Mouse (Mus musculus) embryonic facial prominence, embryonic 12.5 days (tissue): Measurements from ENCODE around the gene Pgpep1. TPM values are rescaled to one million over a fixed set of nuclear protein-coding genes. Genes with fewer than 3 reads are reported as not detected.

ENCODE experiments used
- ATAC-seq: fragments of 200-750 bp; cut with Nextera tagmentation; 2 replicates; pipeline ENCODE4 v1.8.0; 2017; ENCODE audit not compliant: insufficient number of reproducible peaks, insufficient read depth, low FRiP score, low TSS enrichment
- H3K27ac ChIP-seq: fragments of 300-500 bp; sonication (generic); 2 replicates; pipeline ENCODE4 v1.5.1; 2016; ENCODE audit warnings: mild to moderate bottlenecking
- H3K27me3 ChIP-seq: fragments of 300-500 bp; sonication (generic); 2 replicates; pipeline ENCODE4 v1.6.1; 2016; ENCODE audit warnings: mild to moderate bottlenecking, moderate library complexity
- H3K36me3 ChIP-seq: fragments of 300-500 bp; sonication (generic); 2 replicates; pipeline ENCODE4 v1.6.1; 2016; ENCODE audit warnings: mild to moderate bottlenecking
- H3K4me1 ChIP-seq: fragments of 300-500 bp; sonication (generic); 2 replicates; pipeline ENCODE4 v1.6.1; 2016
- H3K4me2 ChIP-seq: fragments of 300-500 bp; sonication (generic); replicated peaks from 2 replicates; pipeline ENCODE4 v1.6.1; 2016; ENCODE audit warnings: mild to moderate bottlenecking, moderate library complexity
- H3K4me3 ChIP-seq: fragments of 300-500 bp; sonication (generic); 2 replicates; pipeline ENCODE4 v1.5.1; 2016; ENCODE audit warnings: mild to moderate bottlenecking
- H3K9ac ChIP-seq: fragments of 300-500 bp; sonication (generic); 2 replicates; pipeline ENCODE4 v1.6.1; 2016; ENCODE audit warnings: mild to moderate bottlenecking, moderate library complexity
- H3K9me3 ChIP-seq: fragments of 300-500 bp; sonication (generic); 2 replicates; pipeline ENCODE4 v1.6.1; 2016; ENCODE audit warnings: mild to moderate bottlenecking, moderate library complexity
- WGBS: fragments of 180-500 bp; shearing (Covaris S2); methylation state at CpG from one replicate; pipeline ENCODE4 v1.1.7; 2016; 5-methylcytosine and 5-hydroxymethylcytosine counted together
- polyA plus RNA-seq: library from polyadenylated mRNA; unstranded; fragments of >200 nt; fragmentation: Nextera tagmentation; extraction: Ambion mirVana; gene quantifications from 2 replicates; pipeline ENCODE4 v1.2.1, GENCODE M21; 2016

Pgpep1 gene
- polyA plus RNA-seq, 1 experiment from 2014 or later, result 59.5 TPM

GRCm38 (mm10) chr8:70611849-70612248 is 48.3 kb downstream of the Pgpep1 start:
- H3K27me3 ChIP-seq, result no peaks in the 10 kb centered on the region
- peak overlapping the region; percentile 98 for H3K27ac ChIP-seq
- under 1% methylated on average over 6 of the region's 6 CpGs for WGBS

GRCm38 (mm10) chr8:70610796-70611771 is 49.1 kb downstream of the Pgpep1 start:
- peaks cover 40% of the 10 kb centered on the region for H3K4me1 ChIP-seq
- ATAC-seq, result no peak

More at GRCm38 (mm10) chr8:70611849-70612248, 48.3 kb downstream of the Pgpep1 start:
- Histone ChIP-seq H3K9me3 (no peaks in the 10 kb centered on the region), H3K9ac (peak overlapping the region; percentile 60; the same call in 1 of the 2 replicates), H3K36me3 (no peaks in the 10 kb centered on the region), H3K4me2 (peak overlapping the region; percentile 87), H3K4me3 (peak overlapping the region; percentile 44), H3K4me1 (peaks cover 34% of the 10 kb centered on the region)
- ATAC-seq, result no peak

GRCm38 (mm10) chr8:70609849-70610795 is 50.1 kb downstream of the Pgpep1 start:
- ATAC-seq, result peak; percentile 49
- peak overlapping the region; percentile 44 for H3K4me3 ChIP-seq
- peak overlapping the region; percentile 87 for H3K4me2 ChIP-seq
- H3K36me3 ChIP-seq, result no peaks in the 10 kb centered on the region
- peaks cover 40% of the 10 kb centered on the region for H3K4me1 ChIP-seq
- no peaks in the 10 kb centered on the region for H3K9me3 ChIP-seq
- peak overlapping the region; percentile 53 for H3K9ac ChIP-seq
- H3K27ac ChIP-seq, result peak overlapping the region; percentile 98
- 1% methylated on average over 43 of the region's 45 CpGs for WGBS
- H3K27me3 ChIP-seq, result no peaks in the 10 kb centered on the region

More at GRCm38 (mm10) chr8:70610796-70611771, 49.1 kb downstream of the Pgpep1 start:
- under 1% methylated on average over 54 of the region's 54 CpGs for WGBS
- peak overlapping the region; percentile 44 for H3K4me3 ChIP-seq
- H3K9me3 ChIP-seq, result no peaks in the 10 kb centered on the region
- H3K27ac ChIP-seq, result peak overlapping the region; percentile 98
- H3K4me2 ChIP-seq, result peak overlapping the region; percentile 87
- no peaks in the 10 kb centered on the region for H3K36me3 ChIP-seq
- no peaks in the 10 kb centered on the region for H3K27me3 ChIP-seq
- peak overlapping the region; percentile 60 for H3K9ac ChIP-seq

DNA sequence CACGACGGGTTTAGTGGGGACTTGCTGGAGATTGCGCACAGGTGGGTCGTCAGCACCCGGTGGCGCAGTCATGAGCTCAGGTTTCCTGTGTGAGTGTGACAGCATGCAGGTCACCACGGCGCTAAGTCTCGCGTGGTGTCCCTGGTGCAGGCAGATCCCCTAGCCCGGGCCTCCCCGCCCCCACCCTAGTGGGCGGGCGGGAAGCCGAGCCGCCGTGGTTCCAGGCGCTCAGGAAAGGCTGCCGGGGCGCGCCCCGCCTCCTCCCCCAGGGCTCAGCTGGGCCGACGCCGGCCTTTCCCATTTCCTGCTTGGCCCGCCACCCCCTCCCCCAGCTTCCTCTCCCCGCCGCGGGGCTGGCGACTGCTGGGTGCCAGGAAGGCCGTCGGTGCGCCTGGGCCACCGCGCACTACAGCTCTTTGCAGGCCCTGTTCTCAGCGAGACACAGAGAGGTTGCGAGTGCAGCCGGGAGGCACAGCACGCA is 50.8 kb downstream of the Pgpep1 start:
- peak overlapping the region; percentile 98 for H3K27ac ChIP-seq
- peak overlapping the region; percentile 87 for H3K4me2 ChIP-seq
- peak overlapping the region; percentile 44 for H3K4me3 ChIP-seq
- H3K27me3 ChIP-seq, result no peaks in the 10 kb centered on the region
- H3K9me3 ChIP-seq, result no peaks in the 10 kb centered on the region
- 0 out of 2 replicates have a peak, but pooled peaks cover 1% of the 10 kb centered on the region for H3K36me3 ChIP-seq
- peak overlapping the region; percentile 53 for H3K9ac ChIP-seq
- peak; percentile 54 for ATAC-seq
- WGBS, result under 1% methylated on average over 34 of the region's 39 CpGs
- H3K4me1 ChIP-seq, result peaks cover 40% of the 10 kb centered on the region

- Histone ChIP-seq H3K4me2 (peak within 1 kb of the TSS; percentile 87), H3K4me3 (peak within 1 kb of the TSS; percentile 74), H3K36me3 (0 out of 2 replicates have a peak, but pooled peaks cover 5% of the 10 kb centered on the region), H3K4me1 (peaks cover 40% of the 10 kb centered on the region), H3K9ac (peak within 1 kb of the TSS; percentile 85), H3K27me3 (no peaks in the 10 kb centered on the region), H3K9me3 (no peaks in the 10 kb centered on the region), H3K27ac (peak within 1 kb of the TSS; percentile 98)
- WGBS, result 5% methylated on average over 26 of the region's 26 CpGs
- peak; percentile 1; the same call in 1 of the 2 replicates for ATAC-seq
Observed at GRCm38 (mm10) chr8:70608749-70609367, 51.3 kb downstream of the Pgpep1 start, which contains the start of gene Ssbp4. TSS of gene Ssbp4 (minus strand) at chr8:70608872.

GRCm38 (mm10) chr8:70607898-70608748 is 52.1 kb downstream of the Pgpep1 start:
- Histone ChIP-seq H3K9ac (peak overlapping the region; percentile 85), H3K9me3 (no peaks in the 10 kb centered on the region), H3K4me2 (peak overlapping the region; percentile 87), H3K27me3 (no peaks in the 10 kb centered on the region), H3K27ac (peak overlapping the region; percentile 98), H3K4me3 (peak overlapping the region; percentile 74), H3K36me3 (0 out of 2 replicates have a peak, but pooled peaks cover 5% of the 10 kb centered on the region), H3K4me1 (peaks cover 40% of the 10 kb centered on the region)
- no peak for ATAC-seq
- WGBS, result under 1% methylated on average over 84 of the region's 84 CpGs

- H3K9ac ChIP-seq, result peak overlapping the region; percentile 85
- H3K4me3 ChIP-seq, result peak overlapping the region; percentile 74
- no peaks in the 10 kb centered on the region for H3K27me3 ChIP-seq
- peak overlapping the region; percentile 87 for H3K4me2 ChIP-seq
- H3K36me3 ChIP-seq, result peaks cover 11% of the 10 kb centered on the region; the same call in 1 of the 2 replicates
- H3K27ac ChIP-seq, result peak overlapping the region; percentile 98
- no peaks in the 10 kb centered on the region for H3K9me3 ChIP-seq
- 27% methylated on average over 6 of the region's 6 CpGs for WGBS
- ATAC-seq, result no peak
- peaks cover 40% of the 10 kb centered on the region for H3K4me1 ChIP-seq
Observed at GRCm38 (mm10) chr8:70607603-70607897, 52.6 kb downstream of the Pgpep1 start.

DNA sequence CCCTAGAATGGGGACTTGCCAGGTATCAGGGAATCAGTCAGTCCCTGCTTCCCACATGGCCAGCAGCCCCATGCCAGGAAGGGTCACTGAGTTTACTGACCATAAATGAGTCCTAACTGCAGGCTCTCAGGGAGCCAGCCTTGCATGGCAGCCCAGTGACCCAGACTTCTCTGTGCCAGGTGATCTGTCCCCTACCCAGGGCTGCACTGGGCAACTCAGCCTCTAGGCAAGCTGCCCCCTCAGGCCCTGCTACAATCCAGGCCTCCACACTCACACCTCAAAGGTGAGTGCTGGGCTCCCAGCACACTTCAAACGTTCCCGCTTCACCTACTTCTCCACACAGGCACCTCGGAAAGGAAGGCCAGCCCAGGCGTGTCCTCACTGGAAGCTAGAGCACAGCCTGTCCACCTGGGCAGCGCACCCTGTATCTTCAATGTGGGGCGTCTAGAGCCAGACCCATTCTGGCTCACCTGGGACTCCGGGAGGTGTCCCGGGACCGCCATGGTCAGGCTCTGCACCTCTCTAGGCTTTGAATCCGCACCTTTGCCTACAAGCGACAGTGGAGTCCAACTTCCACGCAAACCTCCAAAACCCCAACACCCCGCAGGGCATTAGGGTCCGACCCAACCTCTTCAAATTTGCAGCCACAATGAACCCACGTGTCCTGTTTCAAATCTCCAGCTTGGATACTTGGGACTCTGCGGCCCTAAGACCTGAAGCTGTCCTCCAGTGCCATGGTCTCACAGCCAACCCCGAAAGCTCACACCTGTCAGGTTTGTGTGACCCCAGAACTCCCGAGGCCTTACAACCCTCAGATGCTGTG is 53.2 kb downstream of the Pgpep1 start:
- H3K9ac ChIP-seq, result peak overlapping the region; percentile 85
- H3K4me3 ChIP-seq, result peak overlapping the region; percentile 74
- peak overlapping the region; percentile 98; the same call in 1 of the 2 replicates for H3K27ac ChIP-seq
- WGBS, result 63% methylated on average over 18 of the region's 18 CpGs
- H3K9me3 ChIP-seq, result no peaks in the 10 kb centered on the region
- H3K4me2 ChIP-seq, result peak overlapping the region; percentile 87
- ATAC-seq, result no peak
- peaks cover 45% of the 10 kb centered on the region for H3K4me1 ChIP-seq
- peaks cover 16% of the 10 kb centered on the region; the same call in 1 of the 2 replicates for H3K36me3 ChIP-seq
- H3K27me3 ChIP-seq, result no peaks in the 10 kb centered on the region

GRCm38 (mm10) chr8:70605871-70606779 is 54.1 kb downstream of the Pgpep1 start:
- Histone ChIP-seq H3K4me1 (peaks cover 46% of the 10 kb centered on the region), H3K27me3 (no peaks in the 10 kb centered on the region), H3K27ac (no peak overlapping the region), H3K9ac (no peak overlapping the region), H3K36me3 (peaks cover 19% of the 10 kb centered on the region; the same call in 1 of the 2 replicates), H3K4me3 (no peak overlapping the region), H3K9me3 (no peaks in the 10 kb centered on the region), H3K4me2 (peak overlapping the region; percentile 87)
- ATAC-seq, result no peak
- 88% methylated on average over 9 of the region's 9 CpGs for WGBS
